Mouse (Mus musculus): ENCODE results near the gene Cd276.

- TF ChIP-seq CTCF (conservative IDR thresholded peaks at IDR 0.05; ENCODE audit: insufficient read depth, insufficient read length, low read depth, low read length) = no peak
- no peak for TF ChIP-seq POLR2A (IDR thresholded peaks at IDR 0.05; ENCODE audit: low read depth, low read length)
These were observed 38.8 kb downstream of the Cd276 start for GRCm38 (mm10) chr9:58516480-58516879.

All from kidney, adult 2 months (tissue).